Mouse (Mus musculus): ENCODE data around the gene Cnr1.

- TF ChIP-seq CTCF (IDR thresholded peaks at IDR 0.05; ENCODE audit: low read depth) (no peak), EP300 (IDR thresholded peaks at IDR 0.05; ENCODE audit: low read depth) (no peak)
Observed at GRCm38 (mm10) chr4:33926010-33926409, 1.6 kb downstream of the Cnr1 start.
